Mouse (Mus musculus) spleen, adult 18-20 months (tissue): Measurements from ENCODE around the gene Olfr472.
"Not testable (repeated sequence)": the region's sequence is repeated elsewhere in the genome, so short reads cannot be mapped to it uniquely, and the experiment has no call there.

Source experiments
- DNase-seq, 2 experiments: peaks; one replicate each; pipeline ENCODE4 v3.0.0; 2022; ENCODE audit warnings: mixed read lengths in 2 of 2

The Olfr472 gene

DNA sequence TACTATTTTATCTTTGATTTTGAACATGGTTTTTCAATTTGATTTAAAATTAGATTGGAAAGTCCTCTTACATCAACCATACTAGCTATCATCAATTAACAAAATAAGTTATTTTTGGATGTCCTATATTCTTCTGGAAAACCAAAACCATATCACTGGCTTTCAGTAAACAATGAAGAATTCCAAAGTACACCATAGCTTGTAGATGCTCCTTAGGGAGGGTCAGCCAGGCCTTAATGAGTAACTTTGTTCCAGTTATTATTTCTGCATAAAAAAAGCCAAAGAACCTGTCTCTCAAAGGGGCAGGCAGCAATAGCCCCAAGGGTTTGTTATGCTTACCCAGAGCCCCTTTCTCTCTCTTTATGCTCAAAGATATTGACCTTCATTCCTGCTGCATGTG is at the start of gene Olfr472:
Olfr472 (plus strand) TSS at position 301 of the 400 bp plus-strand sequence.
- DNase-seq = no peak

DNA sequence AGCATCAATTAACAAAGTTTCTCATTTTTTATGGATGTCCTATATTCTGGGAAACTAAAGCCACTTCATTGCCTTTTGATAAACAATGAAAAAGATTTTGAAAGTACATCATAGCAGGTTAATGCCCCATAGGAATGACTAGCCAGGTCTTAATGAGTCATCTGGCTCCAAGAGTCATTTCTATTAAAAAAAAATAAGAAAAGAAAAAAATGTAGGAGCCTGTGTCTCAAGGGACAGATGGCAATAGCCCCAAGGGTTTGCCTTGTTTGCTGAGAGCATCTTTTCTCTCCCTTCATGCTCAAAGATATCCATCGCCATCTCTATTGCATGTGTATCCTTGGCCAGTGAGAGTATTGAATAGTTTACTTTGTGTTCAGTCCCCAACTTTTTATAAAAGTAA is 32.4 kb downstream of the Olfr472 start, which contains the start of gene Olfr473:
Olfr473 (plus strand) TSS at position 301 of the 400 bp plus-strand sequence.
- no peak for DNase-seq

DNA sequence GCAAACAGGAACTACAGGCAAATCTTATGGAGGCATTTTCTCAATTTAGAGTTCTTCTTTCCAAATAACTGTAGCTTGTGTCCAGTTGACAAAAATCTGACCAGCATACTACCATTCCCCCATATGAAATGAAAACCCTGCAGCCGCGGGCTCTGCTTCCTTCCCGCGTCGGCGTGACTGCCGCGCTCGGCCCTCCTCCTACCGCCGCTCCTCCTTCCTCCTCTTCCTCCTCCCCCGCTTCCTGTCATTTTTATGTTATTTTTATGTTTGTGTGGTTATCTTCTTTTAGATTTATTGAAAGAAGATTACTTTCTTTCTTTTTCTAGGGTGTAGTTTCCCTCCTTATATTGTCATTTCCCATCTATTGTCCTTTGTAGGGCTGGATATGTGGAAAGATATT is 54.8 kb downstream of the Olfr472 start:
- not testable (repeated sequence) for DNase-seq

DNA sequence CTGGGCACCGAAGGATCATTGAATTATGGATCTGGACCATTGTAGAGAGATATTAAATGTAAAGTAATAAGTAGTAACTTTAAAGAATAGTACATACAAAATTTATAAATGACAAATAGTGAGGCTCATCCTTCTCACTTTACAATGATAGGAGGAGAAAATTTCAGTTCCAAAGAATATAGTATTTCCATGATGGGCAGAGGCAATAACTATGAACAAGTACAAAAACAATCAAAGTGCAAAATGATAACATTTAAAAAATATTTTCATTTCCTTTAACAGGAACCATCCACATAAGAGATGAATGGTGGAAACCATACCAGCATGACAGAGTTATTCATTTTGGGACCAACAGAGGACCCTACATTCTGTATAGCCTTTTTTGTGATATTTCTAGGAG is 56.6 kb downstream of the Olfr472 start, which contains the start of gene Olfr474:
Olfr474 (plus strand) TSS at position 301 of the 400 bp plus-strand sequence.
- no peak for DNase-seq
